Mouse (Mus musculus) heart, adult 2 months (tissue): Measurements from ENCODE around the gene Fkbpl. TPM values are rescaled to one million over a fixed set of nuclear protein-coding genes. Genes with fewer than 3 reads are reported as not detected.

Experiments used
- DNase-seq, 2 experiments: peaks; one replicate each; pipeline ENCODE4 v3.0.0; 2021
- H3K27ac ChIP-seq: fragments of 200-600 bp; 2 replicates; pipeline ENCODE4 v1.8.1; 2022
- H3K27me3 ChIP-seq: fragments of 200-500 bp; 2 replicates; pipeline ENCODE4 v1.6.1; 2012; ENCODE audit warnings: mild to moderate bottlenecking, low read length, inconsistent platforms, mixed read lengths; ENCODE audit not compliant: control insufficient read depth, insufficient read depth
- H3K36me3 ChIP-seq: fragments of 200-500 bp; 2 replicates; pipeline ENCODE4 v1.6.1; 2012; ENCODE audit warnings: low read length, inconsistent platforms; ENCODE audit not compliant: control insufficient read depth, insufficient read depth
- H3K4me1 ChIP-seq: fragments of 200-500 bp; 2 replicates; pipeline ENCODE4 v1.6.1; 2011; ENCODE audit warnings: low read length; ENCODE audit not compliant: control insufficient read depth, insufficient read depth
- H3K4me3 ChIP-seq: fragments of 200-600 bp; 2 replicates; pipeline ENCODE4 v1.8.1; 2022
- H3K79me2 ChIP-seq: fragments of 200-500 bp; replicated peaks from 2 replicates; pipeline ENCODE4 v1.6.1; 2012; ENCODE audit warnings: mild to moderate bottlenecking, inconsistent platforms, low read length, moderate library complexity, mixed read lengths; ENCODE audit not compliant: control insufficient read depth, insufficient read depth
- H3K9ac ChIP-seq: fragments of 200-500 bp; 2 replicates; pipeline ENCODE4 v1.6.1; 2012; ENCODE audit warnings: low read depth, mild to moderate bottlenecking, control low read depth, inconsistent platforms, low read length, mixed read lengths
- CTCF ChIP-seq: fragments of 200-600 bp; IDR thresholded peaks from 2 replicates; pipeline ENCODE4 v1.8.1; 2022; ENCODE audit warnings: antibody characterized with exemption, mild to moderate bottlenecking, moderate library complexity
- EP300 ChIP-seq: fragments of 200-500 bp; IDR thresholded peaks from 2 replicates; pipeline ENCODE4 v1.6.1; 2011; ENCODE audit warnings: low read depth, low read length, control low read depth; ENCODE audit not compliant: insufficient read depth
- POLR2A ChIP-seq: fragments of 200-500 bp; IDR thresholded peaks from 2 replicates; pipeline ENCODE4 v1.6.1; 2011; ENCODE audit warnings: mild to moderate bottlenecking, low read depth, low read length, control low read depth; ENCODE audit not compliant: insufficient read depth
- WGBS: fragments of 180-500 bp; shearing (Covaris S2); methylation state at CpG from one replicate; pipeline ENCODE4 v1.1.7; 2018; 5-methylcytosine and 5-hydroxymethylcytosine counted together
- intact Hi-C: fragments of 180-260 bp; cut with DNase I; formaldehyde crosslinking; loops from one replicate; pipeline ENCODE4 v1.15.1; 2025
- polyA plus RNA-seq: library from polyadenylated mRNA; depleted of rRNA; stranded (reverse); fragments of >200 nt; gene quantifications from 2 replicates; pipeline ENCODE4 v1.2.3, GENCODE M21; 2012
- total RNA-seq, 2 experiments: library from RNA; stranded (reverse); gene quantifications; 2 replicates each; pipeline ENCODE4 v1.2.3; 2021

Gene Fkbpl
- total and polyA plus RNA-seq, 3 experiments: 4.0 to 7.9 (median 7.9) TPM

DNA sequence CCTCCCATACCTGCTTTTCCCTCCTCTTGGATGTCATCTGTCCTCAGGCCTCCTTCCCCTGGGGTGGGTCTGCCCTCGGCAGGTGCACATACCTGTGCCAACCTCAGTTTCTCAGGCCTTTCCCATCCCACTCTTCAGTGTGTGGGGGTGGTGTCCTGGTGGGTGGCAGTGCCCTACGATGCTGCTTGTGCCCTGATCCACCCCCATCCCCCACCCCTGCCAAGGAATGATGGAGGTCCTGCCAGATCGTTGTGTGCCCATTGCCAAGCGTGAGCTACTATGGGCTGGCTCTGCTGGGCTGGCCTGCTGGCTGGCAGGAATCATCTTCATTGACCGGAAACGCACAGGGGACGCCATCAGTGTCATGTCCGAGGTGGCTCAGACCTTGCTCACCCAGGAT, 33.5 kb upstream of the Fkbpl start:
- Histone ChIP-seq H3K27ac (no peak overlapping the region), H3K4me3 (no peak overlapping the region), H3K27me3 (no peaks in the 10 kb centered on the region), H3K79me2 (no peaks in the 10 kb centered on the region), H3K9ac (no peak overlapping the region), H3K36me3 (no peaks in the 10 kb centered on the region), H3K4me1 (peaks cover 3% of the 10 kb centered on the region; the same call in 1 of the 2 replicates)
- DNase-seq: no peak
- intact Hi-C loops: no loop called here
- WGBS: 90% methylated on average over 8 of the region's 8 CpGs
- no peak for TF ChIP-seq CTCF
- TF ChIP-seq EP300: no peak
- no peak for TF ChIP-seq POLR2A

DNA sequence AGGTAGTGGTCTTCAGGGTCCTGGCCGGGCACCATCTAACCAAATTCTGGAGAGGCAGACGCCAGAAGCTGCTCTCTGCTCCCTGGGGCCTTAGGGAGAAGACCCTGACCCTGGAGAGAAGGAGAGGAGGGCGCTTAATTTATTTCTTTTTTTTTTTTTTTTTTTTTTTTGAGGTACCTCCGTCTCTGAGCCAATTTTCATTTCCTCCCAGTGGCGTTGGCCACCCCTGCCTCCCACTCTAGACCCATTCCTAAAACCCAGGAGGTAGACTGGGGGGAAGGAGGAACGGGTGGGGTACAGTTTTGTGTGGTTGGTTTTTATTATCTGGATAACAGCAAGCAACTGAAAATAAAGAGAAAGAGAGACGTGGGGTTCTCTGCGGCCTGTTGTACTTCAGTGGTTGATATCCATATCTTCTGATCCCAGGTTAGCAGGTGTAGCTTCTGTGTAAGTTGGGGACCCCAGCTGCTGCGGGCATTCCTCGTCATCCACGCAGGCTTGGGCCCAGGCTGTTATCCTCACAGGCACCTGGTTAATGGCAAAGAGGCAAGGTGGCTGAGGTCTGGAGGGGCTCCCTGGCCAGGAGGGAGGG, 31.4 kb upstream of the Fkbpl start:
- H3K9ac ChIP-seq: no peak overlapping the region
- H3K27ac ChIP-seq: no peak overlapping the region
- no peaks in the 10 kb centered on the region for H3K36me3 ChIP-seq
- no peak for DNase-seq
- intact Hi-C loops: no loop called here
- no peak overlapping the region for H3K4me3 ChIP-seq
- no peaks in the 10 kb centered on the region for H3K27me3 ChIP-seq
- 80% methylated on average over 11 of the region's 11 CpGs for WGBS
- H3K79me2 ChIP-seq: no peaks in the 10 kb centered on the region
- H3K4me1 ChIP-seq: no peaks in the 10 kb centered on the region
- TF ChIP-seq CTCF: no peak
- TF ChIP-seq POLR2A: no peak
- no peak for TF ChIP-seq EP300

DNA sequence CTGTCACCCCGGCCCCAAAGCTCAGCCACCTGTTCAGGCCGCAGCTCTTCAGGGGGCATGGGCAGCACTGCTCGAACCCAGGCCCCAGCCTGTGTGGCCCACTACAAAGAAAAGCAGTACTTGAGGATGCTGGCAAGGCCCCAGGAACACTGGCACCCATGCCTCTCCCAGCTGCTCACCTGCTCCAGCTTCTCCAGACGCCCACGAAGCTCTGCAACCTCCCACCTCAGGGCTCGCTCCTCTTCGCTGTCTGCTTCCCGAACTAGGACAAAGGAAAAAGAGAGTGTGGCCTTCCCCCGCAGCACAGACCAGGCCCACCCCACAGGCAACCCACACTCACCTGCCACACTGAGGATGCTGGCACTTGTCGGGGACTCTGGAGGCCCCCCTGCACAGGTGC, 30.7 kb upstream of the Fkbpl start:
- Histone ChIP-seq H3K4me3 (no peak overlapping the region), H3K4me1 (no peaks in the 10 kb centered on the region), H3K79me2 (no peaks in the 10 kb centered on the region), H3K27ac (no peak overlapping the region), H3K36me3 (no peaks in the 10 kb centered on the region), H3K9ac (no peak overlapping the region), H3K27me3 (no peaks in the 10 kb centered on the region)
- TF ChIP-seq EP300: no peak
- WGBS: 88% methylated on average over 10 of the region's 10 CpGs
- intact Hi-C loops: no loop called here
- DNase-seq: no peak

GRCm38 (mm10) chr17:34615871-34616270, 28.7 kb upstream of the Fkbpl start, which contains the start of gene Egfl8:
Egfl8 (minus strand) TSS chr17:34615971.
- Histone ChIP-seq H3K4me1 (no peaks in the 10 kb centered on the region), H3K9ac (no peak within 1 kb of the TSS), H3K79me2 (no peaks in the 10 kb centered on the region), H3K27me3 (no peaks in the 10 kb centered on the region), H3K36me3 (no peaks in the 10 kb centered on the region), H3K27ac (peak within 1 kb of the TSS; percentile 26), H3K4me3 (no peak within 1 kb of the TSS)
- DNase-seq: no peak
- TF ChIP-seq POLR2A (no peak), CTCF (no peak), EP300 (no peak)
- intact Hi-C loops: loop anchor here (5.0 kb wide), 1 partner anchor 59 kb away; no protein-coding TSS in a partner anchor
- WGBS: 76% methylated on average over 6 of the region's 6 CpGs

- intact Hi-C loops: loop anchor here (1.0 to 5.0 kb wide), 3 partner anchors 46 to 179 kb away; no protein-coding TSS in a partner anchor
- Histone ChIP-seq H3K79me2 (no peaks in the 10 kb centered on the region), H3K27ac (no peak overlapping the region), H3K4me3 (no peak overlapping the region), H3K36me3 (no peaks in the 10 kb centered on the region), H3K4me1 (no peaks in the 10 kb centered on the region), H3K9ac (no peak overlapping the region), H3K27me3 (no peaks in the 10 kb centered on the region)
- TF ChIP-seq EP300: 0 out of 2 replicates have a peak, but pooled peaks have one; percentile 29
- 0 out of 2 replicates have a peak, but pooled peaks have one; percentile 12 for TF ChIP-seq POLR2A
- TF ChIP-seq CTCF: peak; percentile 96
- peak; percentile 67 to 76 for DNase-seq
- WGBS: 13% methylated on average over 6 of the region's 6 CpGs
Observed at GRCm38 (mm10) chr17:34618999-34619398, 25.6 kb upstream of the Fkbpl start.

DNA sequence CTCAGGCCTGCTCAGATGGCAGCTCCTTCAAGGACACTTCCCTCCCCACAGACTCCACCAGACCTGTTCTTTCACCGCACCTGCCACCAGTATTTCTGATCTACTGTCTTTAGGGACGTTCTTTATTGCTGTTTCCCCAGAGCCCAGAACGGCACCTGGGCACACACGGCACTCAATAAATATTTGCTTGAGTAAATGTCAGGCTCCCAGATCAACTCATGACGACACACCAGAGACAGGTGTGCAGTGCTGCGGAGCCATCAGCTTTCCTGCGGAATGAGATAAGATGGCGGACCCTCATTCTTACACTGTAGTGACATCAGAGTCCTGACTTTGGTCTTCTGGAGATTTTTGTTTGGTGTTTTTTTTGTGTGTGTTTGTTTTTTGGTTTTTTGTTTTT, 23.6 kb upstream of the Fkbpl start:
- H3K36me3 ChIP-seq: no peaks in the 10 kb centered on the region
- no peak for DNase-seq
- H3K4me1 ChIP-seq: no peaks in the 10 kb centered on the region
- WGBS: 91% methylated on average over 8 of the region's 8 CpGs
- H3K79me2 ChIP-seq: no peaks in the 10 kb centered on the region
- TF ChIP-seq POLR2A: no peak
- no peak for TF ChIP-seq CTCF
- H3K4me3 ChIP-seq: no peak overlapping the region
- intact Hi-C loops: no loop called here
- H3K9ac ChIP-seq: no peak overlapping the region
- H3K27ac ChIP-seq: no peak overlapping the region
- H3K27me3 ChIP-seq: no peaks in the 10 kb centered on the region
